Mouse (Mus musculus): ENCODE data around the gene 4430402I18Rik. TPM values are rescaled to one million over a fixed set of nuclear protein-coding genes. Genes with fewer than 3 reads are reported as not detected.

Gene 4430402I18Rik
- total and polyA plus RNA-seq, 2 experiments from 2014 or later: 2.1 to 4.7 TPM

- Histone ChIP-seq H3K27ac (ENCODE audit: low read depth, low read length) (no peak overlapping the region), H3K27me3 (ENCODE audit: insufficient read depth, low read length) (no peaks in the 10 kb centered on the region), H3K36me3 (ENCODE audit: insufficient read depth) (peaks cover 9% of the 10 kb centered on the region), H3K4me3 (ENCODE audit: low read depth, low read length) (no peak overlapping the region), H3K9ac (no peak overlapping the region), H3K9me3 (ENCODE audit: low read length) (no peaks in the 10 kb centered on the region), H3K4me1 (ENCODE audit: insufficient read depth) (no peaks in the 10 kb centered on the region), H3K4me2 (ENCODE audit: low read depth) (no peak overlapping the region)
- ATAC-seq (no peak), DNase-seq (no peak)
- 85% methylated on average over 5 of the region's 5 CpGs for WGBS
- TF ChIP-seq CTCF (IDR thresholded peaks at IDR 0.05; ENCODE audit: low read depth): no peak
Observed at GRCm38 (mm10) chr19:28917839-28918238, 49.8 kb downstream of the 4430402I18Rik start.

GRCm38 (mm10) chr19:28916492-28916891 lies 51.1 kb downstream of the 4430402I18Rik start:
- ATAC-seq: no peak
- WGBS: 50% methylated on average over 4 of the region's 4 CpGs
- H3K27me3 ChIP-seq (ENCODE audit: insufficient read depth, low read length): no peaks in the 10 kb centered on the region

GRCm38 (mm10) chr19:28915602-28916250 lies 51.9 kb downstream of the 4430402I18Rik start:
- ATAC-seq (peak; percentile 56), DNase-seq (no peak)
- H3K4me2 ChIP-seq (ENCODE audit: low read depth): no peak overlapping the region
- H3K36me3 ChIP-seq (ENCODE audit: insufficient read depth): peaks cover 27% of the 10 kb centered on the region
- H3K4me1 ChIP-seq (ENCODE audit: insufficient read depth): no peaks in the 10 kb centered on the region
- H3K4me3 ChIP-seq (ENCODE audit: low read depth, low read length): no peak overlapping the region
- H3K27me3 ChIP-seq (ENCODE audit: insufficient read depth, low read length): no peaks in the 10 kb centered on the region
- H3K9ac ChIP-seq: no peak overlapping the region
- H3K27ac ChIP-seq (ENCODE audit: low read depth, low read length): no peak overlapping the region
- 81% methylated on average over 2 of the region's 2 CpGs for WGBS
- no peak for TF ChIP-seq CTCF (IDR thresholded peaks at IDR 0.05; ENCODE audit: low read depth)
- no peaks in the 10 kb centered on the region for H3K9me3 ChIP-seq (ENCODE audit: low read length)

More at GRCm38 (mm10) chr19:28916492-28916891, 51.1 kb downstream of the 4430402I18Rik start:
- Histone ChIP-seq H3K4me2 (ENCODE audit: low read depth) (no peak overlapping the region), H3K36me3 (ENCODE audit: insufficient read depth) (peaks cover 20% of the 10 kb centered on the region), H3K4me1 (ENCODE audit: insufficient read depth) (no peaks in the 10 kb centered on the region), H3K9me3 (ENCODE audit: low read length) (no peaks in the 10 kb centered on the region), H3K27ac (ENCODE audit: low read depth, low read length) (no peak overlapping the region), H3K4me3 (ENCODE audit: low read depth, low read length) (no peak overlapping the region), H3K9ac (no peak overlapping the region)
- no peak for TF ChIP-seq CTCF (IDR thresholded peaks at IDR 0.05; ENCODE audit: low read depth)
- DNase-seq: no peak

- TF ChIP-seq CTCF (IDR thresholded peaks at IDR 0.05; ENCODE audit: low read depth): no peak
- 83% methylated on average over 6 of the region's 6 CpGs for WGBS
- ATAC-seq: no peak
Observed at GRCm38 (mm10) chr19:28914598-28914997, 53.0 kb downstream of the 4430402I18Rik start.

GRCm38 (mm10) chr19:28908693-28909092 lies 58.9 kb downstream of the 4430402I18Rik start:
- TF ChIP-seq CTCF (IDR thresholded peaks at IDR 0.05; ENCODE audit: low read depth): no peak
- Histone ChIP-seq H3K4me1 (ENCODE audit: insufficient read depth) (no peaks in the 10 kb centered on the region), H3K27me3 (ENCODE audit: insufficient read depth, low read length) (no peaks in the 10 kb centered on the region), H3K36me3 (ENCODE audit: insufficient read depth) (peaks cover 60% of the 10 kb centered on the region), H3K27ac (ENCODE audit: low read depth, low read length) (no peak overlapping the region), H3K4me2 (ENCODE audit: low read depth) (no peak overlapping the region), H3K9me3 (ENCODE audit: low read length) (no peaks in the 10 kb centered on the region), H3K9ac (no peak overlapping the region), H3K4me3 (ENCODE audit: low read depth, low read length) (no peak overlapping the region)
- ATAC-seq (no peak), DNase-seq (no peak)
- WGBS: 69% methylated on average over 9 of the region's 9 CpGs

More at GRCm38 (mm10) chr19:28914598-28914997, 53.0 kb downstream of the 4430402I18Rik start:
- peaks cover 36% of the 10 kb centered on the region for H3K36me3 ChIP-seq (ENCODE audit: insufficient read depth)
- DNase-seq: no peak
- H3K4me2 ChIP-seq (ENCODE audit: low read depth): no peak overlapping the region
- H3K4me3 ChIP-seq (ENCODE audit: low read depth, low read length): no peak overlapping the region
- no peaks in the 10 kb centered on the region for H3K27me3 ChIP-seq (ENCODE audit: insufficient read depth, low read length)
- H3K9ac ChIP-seq: no peak overlapping the region
- H3K4me1 ChIP-seq (ENCODE audit: insufficient read depth): no peaks in the 10 kb centered on the region
- H3K9me3 ChIP-seq (ENCODE audit: low read length): no peaks in the 10 kb centered on the region
- H3K27ac ChIP-seq (ENCODE audit: low read depth, low read length): no peak overlapping the region

- H3K36me3 ChIP-seq (ENCODE audit: insufficient read depth): peaks cover 59% of the 10 kb centered on the region
- no peak for ATAC-seq
- DNase-seq: no peak
- no peaks in the 10 kb centered on the region for H3K4me1 ChIP-seq (ENCODE audit: insufficient read depth)
- no peak for TF ChIP-seq CTCF (IDR thresholded peaks at IDR 0.05; ENCODE audit: low read depth)
- no peak overlapping the region for H3K4me3 ChIP-seq (ENCODE audit: low read depth, low read length)
- H3K9me3 ChIP-seq (ENCODE audit: low read length): no peaks in the 10 kb centered on the region
- no peaks in the 10 kb centered on the region for H3K27me3 ChIP-seq (ENCODE audit: insufficient read depth, low read length)
- no peak overlapping the region for H3K27ac ChIP-seq (ENCODE audit: low read depth, low read length)
- H3K9ac ChIP-seq: no peak overlapping the region
- 58% methylated on average over 4 of the region's 4 CpGs for WGBS
- H3K4me2 ChIP-seq (ENCODE audit: low read depth): no peak overlapping the region
Observed at GRCm38 (mm10) chr19:28908186-28908585, 59.4 kb downstream of the 4430402I18Rik start.

- Histone ChIP-seq H3K4me1 (ENCODE audit: insufficient read depth) (no peaks in the 10 kb centered on the region), H3K27ac (ENCODE audit: low read depth, low read length) (no peak overlapping the region), H3K9ac (no peak overlapping the region), H3K36me3 (ENCODE audit: insufficient read depth) (peaks cover 42% of the 10 kb centered on the region), H3K4me3 (ENCODE audit: low read depth, low read length) (no peak overlapping the region), H3K4me2 (ENCODE audit: low read depth) (no peak overlapping the region), H3K9me3 (ENCODE audit: low read length) (no peaks in the 10 kb centered on the region), H3K27me3 (ENCODE audit: insufficient read depth, low read length) (no peaks in the 10 kb centered on the region)
- ATAC-seq (no peak), DNase-seq (no peak)
- WGBS: 88% methylated on average over 8 of the region's 8 CpGs
- no peak for TF ChIP-seq CTCF (IDR thresholded peaks at IDR 0.05; ENCODE audit: low read depth)
Observed at GRCm38 (mm10) chr19:28903536-28904119, 64.0 kb downstream of the 4430402I18Rik start.
